Mouse (Mus musculus) megakaryocyte, embryonic 14.5 days (primary cell): ENCODE measurements around the gene Ciz1.

Experiments
- FLI1 ChIP-seq: IDR thresholded peaks from 2 replicates; pipeline ENCODE4 v1.6.1; 2012; ENCODE audit warnings: low read length, inconsistent platforms, mixed read lengths
- GATA1 ChIP-seq: IDR thresholded peaks from 3 replicates; pipeline ENCODE4 v1.6.1; 2012; ENCODE audit warnings: mixed read lengths, low read length, inconsistent platforms, borderline replicate concordance

- TF ChIP-seq FLI1 (no peak), GATA1 (no peak)
Observed at GRCm38 (mm10) chr2:32344056-32344455, 8.1 kb upstream of the Ciz1 start.
